Mouse (Mus musculus) cerebellum, postnatal 25 days (tissue): ENCODE results near the gene Abraxas2.

Experiments used
- DNase-seq, 2 experiments: peaks; one replicate each; pipeline ENCODE4 v3.0.0; 2021; ENCODE audit warnings: mixed read lengths in 2 of 2

Abraxas2 gene

DNA sequence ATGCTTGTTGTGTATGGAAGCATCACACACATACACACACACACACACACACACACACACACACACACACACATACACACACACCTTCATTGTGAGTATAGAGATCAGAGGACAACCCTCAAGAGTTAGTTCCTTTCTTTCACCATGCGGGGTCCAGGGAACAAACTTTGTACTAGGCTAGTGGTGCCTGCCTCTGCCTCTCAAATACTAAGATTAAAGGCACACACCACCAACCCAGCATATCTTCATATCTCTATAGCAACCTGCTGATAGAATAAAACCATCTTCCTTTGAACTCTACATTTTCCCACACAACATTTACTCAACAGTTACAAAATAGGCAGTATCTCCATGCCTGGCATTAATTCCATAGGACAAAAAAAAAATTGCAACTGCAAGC is 2.9 kb upstream of the Abraxas2 start:
- no peak for DNase-seq

DNA sequence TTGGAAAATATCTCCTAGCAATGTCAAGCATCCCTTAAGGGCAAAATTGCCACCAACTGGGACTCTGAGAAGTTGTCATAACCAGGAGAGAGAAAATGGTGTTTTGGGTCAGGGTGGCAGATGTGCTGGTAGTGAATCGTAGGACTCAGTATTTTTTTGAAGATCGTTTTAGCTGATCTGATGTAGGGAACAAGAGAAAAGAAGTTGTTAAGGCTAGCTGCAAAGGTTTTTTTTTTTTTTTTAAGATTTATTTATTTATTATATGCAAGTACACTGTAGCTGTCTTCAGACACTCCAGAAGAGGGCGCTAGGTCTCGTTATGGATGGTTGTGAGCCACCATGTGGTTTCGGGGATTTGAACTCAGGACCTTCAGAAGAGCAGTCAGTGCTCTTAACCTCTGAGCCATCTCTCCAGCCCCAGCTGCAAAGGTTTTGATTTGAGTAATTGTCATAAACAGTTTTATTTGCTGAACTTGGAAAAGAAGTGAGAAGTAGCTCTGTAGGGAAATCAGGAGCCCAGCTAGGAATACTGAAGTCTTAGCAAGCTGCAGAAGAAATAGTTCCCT is 899 bp upstream of the Abraxas2 start:
- DNase-seq: peak in 1 of 2 experiments; percentile 20

GRCm38 (mm10) chr7:132866316-132866715 is 7.3 kb downstream of the Abraxas2 start:
- DNase-seq: no peak

GRCm38 (mm10) chr7:132873043-132873442 is 14.0 kb downstream of the Abraxas2 start:
- no peak for DNase-seq

GRCm38 (mm10) chr7:132875391-132876086 is 16.5 kb downstream of the Abraxas2 start:
- DNase-seq: no peak

DNA sequence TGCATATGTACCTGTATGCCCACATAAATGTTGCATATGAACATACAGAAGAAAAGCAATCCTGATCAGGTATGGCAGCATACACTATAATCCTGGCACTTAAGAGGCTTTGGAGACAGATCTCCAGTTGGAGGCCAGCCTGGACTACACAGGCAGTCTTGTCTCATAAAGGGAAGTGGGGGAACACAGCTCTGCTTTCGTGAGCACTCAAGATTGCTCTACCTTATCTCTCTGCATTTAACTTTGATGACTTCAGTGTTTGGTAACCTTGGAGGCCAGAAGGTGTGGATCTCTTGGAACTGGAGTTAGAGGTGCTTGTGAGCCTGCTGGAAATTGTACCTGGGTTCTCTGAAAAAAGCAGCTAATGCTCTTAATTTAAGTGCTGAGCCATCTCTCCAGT is 21.3 kb downstream of the Abraxas2 start:
- DNase-seq: no peak

- DNase-seq: no peak
Observed at GRCm38 (mm10) chr7:132882343-132882742, 23.3 kb downstream of the Abraxas2 start.

GRCm38 (mm10) chr7:132884031-132884430 is 25.0 kb downstream of the Abraxas2 start:
- peak; percentile 35 to 69 for DNase-seq

- DNase-seq: no peak
Observed at GRCm38 (mm10) chr7:132887019-132887804, 28.2 kb downstream of the Abraxas2 start.

- no peak for DNase-seq
Observed at GRCm38 (mm10) chr7:132888052-132888451, 29.0 kb downstream of the Abraxas2 start.

DNA sequence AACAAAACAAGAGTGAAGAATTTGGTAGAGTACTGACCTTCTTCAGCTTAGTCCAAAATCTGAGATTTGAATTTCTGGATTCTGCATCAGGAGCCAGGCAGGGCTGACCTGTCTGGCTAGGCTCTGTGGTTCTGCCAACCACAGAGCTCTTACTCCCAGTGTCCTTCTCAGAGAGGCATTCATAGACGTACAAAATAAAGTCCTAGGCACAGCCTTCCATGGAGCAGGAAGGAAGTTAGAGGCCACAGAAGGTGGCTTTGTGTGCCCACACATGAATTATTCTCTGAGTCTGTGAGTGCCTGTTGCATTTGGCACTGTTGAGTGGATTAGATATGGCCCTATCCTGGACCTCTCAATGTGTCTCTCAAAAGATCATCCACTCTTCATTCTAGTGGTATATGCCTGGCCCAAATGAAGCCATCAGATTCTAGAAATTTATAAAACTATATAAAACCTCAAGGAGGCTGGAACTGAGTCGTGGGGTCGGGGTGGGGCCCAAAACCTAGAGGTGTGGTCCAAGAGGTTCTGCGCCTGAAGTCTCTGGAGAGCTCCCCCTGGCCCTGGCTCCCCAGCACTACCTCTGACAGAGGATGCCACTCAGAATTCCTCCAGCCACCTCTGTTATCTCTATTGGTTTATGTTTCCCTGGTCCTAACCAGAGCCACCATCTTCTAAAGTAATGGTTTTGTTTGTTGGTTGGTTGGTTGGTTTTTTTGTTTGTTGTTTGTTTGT is 29.7 kb downstream of the Abraxas2 start:
- no peak for DNase-seq

DNA sequence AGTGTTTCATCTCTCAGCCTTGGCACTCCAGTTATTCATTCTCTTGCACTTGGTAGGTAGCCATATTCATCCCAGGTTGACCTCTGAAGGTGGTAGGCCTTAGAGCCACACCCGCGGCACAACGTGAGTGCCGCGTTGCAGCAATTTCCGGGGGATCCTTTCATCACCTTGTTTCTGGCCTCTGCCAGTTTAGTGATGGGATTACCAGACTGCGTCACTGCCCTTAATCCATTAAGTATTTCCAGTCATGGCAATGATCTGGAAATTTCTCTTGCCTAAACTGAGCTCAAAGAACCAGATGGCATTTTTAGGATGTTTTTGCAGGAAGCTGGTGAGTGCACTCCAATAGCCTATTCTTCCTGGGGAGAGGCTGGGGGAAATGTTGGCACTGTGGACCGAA is 30.7 kb downstream of the Abraxas2 start:
- no peak for DNase-seq

DNA sequence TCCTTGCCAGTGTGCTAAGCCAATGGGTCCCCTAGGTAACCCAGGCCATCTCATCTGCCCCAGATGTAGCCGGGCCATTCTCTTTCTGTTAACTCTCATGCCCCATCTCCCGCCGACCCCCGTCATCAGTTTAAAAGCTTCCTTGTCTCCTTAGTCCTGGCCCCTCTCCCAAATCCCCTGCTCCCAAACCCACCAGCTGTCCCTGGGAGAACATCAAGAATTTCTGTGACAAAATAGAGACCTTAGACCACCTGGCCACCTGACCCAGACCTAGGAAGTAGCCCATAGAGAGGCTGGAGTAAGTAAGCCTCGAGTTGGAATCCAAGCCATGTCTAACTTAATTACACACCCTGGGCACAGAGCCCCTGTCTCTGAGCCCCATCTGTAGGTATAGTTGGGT is 31.2 kb downstream of the Abraxas2 start:
- no peak for DNase-seq

DNA sequence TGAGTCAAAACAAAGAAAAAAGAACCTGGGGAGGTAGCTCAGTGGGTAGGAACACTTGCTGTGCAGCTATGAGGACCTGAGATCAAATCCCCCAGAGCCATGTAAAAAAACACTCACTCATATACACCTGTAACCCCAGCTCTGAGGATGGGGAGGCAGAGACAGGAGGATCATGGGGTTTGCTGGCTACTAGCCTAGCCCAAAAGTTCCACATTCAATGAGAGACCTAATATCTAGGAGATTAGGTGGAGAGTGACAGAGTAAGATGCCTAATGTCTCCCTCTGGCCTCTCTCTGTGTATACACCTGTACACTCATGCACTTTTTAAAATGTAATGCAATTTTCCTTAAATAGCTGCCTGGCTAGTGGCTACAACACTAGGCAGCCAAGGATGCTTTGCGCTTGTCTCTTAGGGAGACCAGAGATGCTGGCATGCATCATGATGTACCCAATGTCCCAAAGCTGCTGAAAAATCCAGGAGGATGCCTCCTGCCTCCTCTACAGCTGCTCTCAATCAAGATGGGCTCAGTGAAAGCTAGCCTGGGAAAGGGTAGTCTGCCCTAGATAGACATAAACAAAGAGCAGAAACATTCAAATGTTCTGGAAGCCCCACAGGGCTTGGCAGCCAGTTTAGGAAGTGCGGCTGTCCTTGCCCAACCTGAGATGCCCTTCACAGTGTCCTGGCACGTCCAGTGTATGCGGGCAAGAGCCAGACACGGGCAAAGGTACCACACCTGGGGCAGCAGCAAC is 32.7 kb downstream of the Abraxas2 start:
- peak in 1 of 2 experiments; percentile 87 for DNase-seq

- DNase-seq: peak; percentile 91 to 93
Observed at GRCm38 (mm10) chr7:132892311-132892661, 33.3 kb downstream of the Abraxas2 start.

- DNase-seq: no peak
Observed at GRCm38 (mm10) chr7:132892806-132893205, 33.8 kb downstream of the Abraxas2 start.

- no peak for DNase-seq
Observed at GRCm38 (mm10) chr7:132893336-132893735, 34.3 kb downstream of the Abraxas2 start.

GRCm38 (mm10) chr7:132894841-132895555 is 36.0 kb downstream of the Abraxas2 start:
- DNase-seq: peak; percentile 67 to 74

DNA sequence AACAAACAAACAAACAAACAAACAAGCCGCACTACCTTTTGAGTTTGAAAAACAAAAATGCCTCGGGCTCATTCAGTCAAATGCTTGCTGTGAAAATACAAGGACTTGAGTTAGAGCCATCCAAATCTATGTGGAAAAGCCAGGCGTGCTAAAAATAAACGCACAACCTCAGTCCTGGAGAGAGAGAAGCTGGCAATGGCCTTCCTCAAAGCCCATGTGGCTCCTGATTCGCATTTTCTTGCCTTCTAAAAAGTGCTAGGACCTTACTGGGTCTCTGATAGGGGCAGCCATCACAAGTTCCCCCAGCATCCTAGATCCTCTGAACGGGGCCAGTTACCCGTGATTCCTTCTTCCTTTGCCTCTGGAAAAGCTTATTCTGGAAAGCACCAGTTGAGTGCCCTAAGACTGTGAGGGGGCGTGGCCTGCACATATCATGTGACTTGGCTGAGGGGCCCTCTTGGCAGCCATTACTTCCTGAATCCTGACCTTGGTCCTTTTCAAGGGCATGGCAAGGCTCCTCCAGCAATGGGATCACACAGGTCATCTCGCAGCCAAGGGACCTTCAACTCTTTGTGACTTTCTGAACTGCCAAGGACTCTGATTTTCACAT is 37.3 kb downstream of the Abraxas2 start:
- peak; percentile 39 to 45 for DNase-seq

DNA sequence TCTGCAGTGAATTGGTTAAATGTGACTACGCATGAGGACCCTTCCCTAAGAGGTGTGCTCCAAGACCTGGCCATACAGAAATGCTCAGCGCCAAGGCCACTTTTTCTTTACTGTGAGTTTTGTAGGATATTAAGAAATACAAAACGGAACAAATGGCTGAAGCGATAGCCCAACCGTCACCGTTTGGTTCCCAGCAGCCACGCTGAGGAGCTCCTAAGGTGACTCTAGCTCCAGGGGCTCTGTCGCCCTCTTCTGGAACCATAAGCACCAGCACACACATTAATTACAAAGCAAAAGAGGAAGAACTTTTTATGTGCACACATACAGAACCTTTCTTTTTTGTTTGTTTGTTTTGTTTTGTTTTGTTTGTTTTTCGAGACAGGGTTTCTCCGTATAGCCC is 38.2 kb downstream of the Abraxas2 start:
- no peak for DNase-seq

DNA sequence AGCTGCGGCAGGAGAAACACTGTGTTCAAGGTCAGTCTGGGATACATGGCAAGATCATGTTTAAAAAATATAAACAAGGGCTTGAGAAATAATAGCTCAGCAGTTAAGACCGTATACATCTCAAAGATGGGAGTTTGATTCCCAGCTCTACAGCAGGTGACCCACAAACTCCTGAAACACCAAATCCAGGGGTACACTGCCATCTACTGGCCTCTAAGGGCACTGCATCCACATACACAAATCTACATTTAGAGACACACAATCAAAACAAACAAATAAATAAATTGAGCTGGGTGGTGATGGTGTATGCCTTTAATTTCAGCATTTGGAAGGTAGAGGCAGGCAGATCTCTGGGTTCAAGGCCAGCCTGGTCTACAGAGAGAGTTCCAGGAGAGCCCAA is 39.2 kb downstream of the Abraxas2 start:
- DNase-seq: peak; percentile 29 to 48
